Mouse (Mus musculus) stomach, postnatal 0 days (tissue): ENCODE data around the gene Ap4b1. TPM values are rescaled to one million over a fixed set of nuclear protein-coding genes. Genes with fewer than 3 reads are reported as not detected.
"Not testable (repeated sequence)": the region's sequence is repeated elsewhere in the genome, so short reads cannot be mapped to it uniquely, and the experiment has no call there.

Experiments used
- ATAC-seq: fragments of 200-750 bp; cut with Nextera tagmentation; 2 replicates; pipeline ENCODE4 v1.8.0; 2017; ENCODE audit not compliant: low FRiP score, low TSS enrichment
- DNase-seq: peaks from one replicate; pipeline ENCODE4 v3.0.0-alpha.2; 2016; ENCODE audit warnings: low spot score
- H3K27ac ChIP-seq: fragments of 300-500 bp; sonication (generic); replicated peaks from 2 replicates; pipeline ENCODE4 v1.5.1; 2014; ENCODE audit warnings: mild to moderate bottlenecking, control low read depth
- H3K27me3 ChIP-seq: fragments of 300-500 bp; sonication (generic); 2 replicates; pipeline ENCODE4 v1.6.1; 2014; ENCODE audit warnings: low read length; ENCODE audit not compliant: control insufficient read depth, insufficient read depth
- H3K36me3 ChIP-seq: fragments of 300-500 bp; sonication (generic); 2 replicates; pipeline ENCODE4 v1.6.1; 2014; ENCODE audit warnings: low read length, mixed read lengths; ENCODE audit not compliant: control insufficient read depth, insufficient read depth
- H3K4me1 ChIP-seq: fragments of 300-500 bp; sonication (generic); replicated peaks from 2 replicates; pipeline ENCODE4 v1.6.1; 2014; ENCODE audit warnings: antibody characterized with exemption; ENCODE audit not compliant: control insufficient read depth, insufficient read depth
- H3K4me2 ChIP-seq: fragments of 300-500 bp; sonication (generic); replicated peaks from 2 replicates; pipeline ENCODE4 v1.6.1; 2014; ENCODE audit warnings: low read depth, mild to moderate bottlenecking, control low read depth, moderate library complexity
- H3K4me3 ChIP-seq: fragments of 300-500 bp; sonication (generic); 2 replicates; pipeline ENCODE4 v1.5.1; 2014; ENCODE audit warnings: low read depth, low read length, control low read depth
- H3K9ac ChIP-seq: fragments of 300-500 bp; sonication (generic); 2 replicates; pipeline ENCODE4 v1.6.1; 2014; ENCODE audit warnings: mild to moderate bottlenecking, low read length, control low read depth, mixed read lengths
- H3K9me3 ChIP-seq: fragments of 300-500 bp; sonication (generic); 2 replicates; pipeline ENCODE4 v1.6.1; 2016; ENCODE audit warnings: low read length; ENCODE audit not compliant: control insufficient read depth
- CTCF ChIP-seq: IDR thresholded peaks from 2 replicates; pipeline ENCODE4 v1.5.1; 2016; ENCODE audit warnings: antibody characterized with exemption, low read depth, mild to moderate bottlenecking, moderate library complexity
- EP300 ChIP-seq: optimal IDR thresholded peaks from 2 replicates; pipeline ENCODE3; 2016; ENCODE audit warnings: antibody characterized with exemption
- WGBS: fragments of 180-500 bp; shearing (Covaris S2); extraction: QIAGEN DNeasy Blood & Tissue Kit; methylation state at CpG from one replicate; pipeline ENCODE4 v1.1.7; 2014; 5-methylcytosine and 5-hydroxymethylcytosine counted together
- polyA plus RNA-seq: library from polyadenylated mRNA; unstranded; fragments of >200 nt; fragmentation: Nextera tagmentation; extraction: Ambion mirVana; gene quantifications from 2 replicates; pipeline ENCODE4 v1.2.1, GENCODE M21; 2015

Ap4b1 gene
- polyA plus RNA-seq, 1 experiment from 2014 or later: 12.2 TPM

GRCm38 (mm10) chr3:103787225-103787624 lies 22.1 kb upstream of the Ap4b1 start:
- Histone ChIP-seq H3K27ac (peak overlapping the region; percentile 41), H3K4me2 (no peak overlapping the region), H3K4me1 (0 out of 2 replicates have a peak, but pooled peaks cover 2% of the 10 kb centered on the region), H3K9me3 (no peaks in the 10 kb centered on the region), H3K9ac (no peak overlapping the region), H3K27me3 (no peaks in the 10 kb centered on the region), H3K36me3 (no peaks in the 10 kb centered on the region), H3K4me3 (no peak overlapping the region)
- DNase-seq (no peak), ATAC-seq (no peak)
- whole genome bisulfite sequencing: 58% methylated on average over 7 of the region's 7 CpGs
- TF ChIP-seq EP300: no peak
- TF ChIP-seq CTCF: no peak

GRCm38 (mm10) chr3:103789096-103789495 lies 20.2 kb upstream of the Ap4b1 start:
- WGBS: 50% methylated on average over 7 of the region's 7 CpGs
- ATAC-seq: no peak
- peak overlapping the region; percentile 94 for H3K4me3 ChIP-seq
- TF ChIP-seq CTCF (no peak), EP300 (no peak)
- peak overlapping the region; percentile 58 for H3K27ac ChIP-seq
- H3K27me3 ChIP-seq: no peaks in the 10 kb centered on the region
- no peak for DNase-seq
- no peaks in the 10 kb centered on the region for H3K36me3 ChIP-seq
- H3K4me2 ChIP-seq: peak overlapping the region; percentile 76
- no peak overlapping the region for H3K9ac ChIP-seq
- H3K9me3 ChIP-seq: no peaks in the 10 kb centered on the region
- H3K4me1 ChIP-seq: 0 out of 2 replicates have a peak, but pooled peaks cover 2% of the 10 kb centered on the region

- Histone ChIP-seq H3K9me3 (no peaks in the 10 kb centered on the region), H3K4me2 (peak overlapping the region; percentile 76), H3K4me3 (peak overlapping the region; percentile 94), H3K27me3 (no peaks in the 10 kb centered on the region), H3K27ac (peak overlapping the region; percentile 96), H3K4me1 (0 out of 2 replicates have a peak, but pooled peaks cover 2% of the 10 kb centered on the region), H3K9ac (peak overlapping the region; percentile 94), H3K36me3 (no peaks in the 10 kb centered on the region)
- DNase-seq (peak; percentile 61), ATAC-seq (peak; percentile 19; the same call in 1 of the 2 replicates)
- TF ChIP-seq EP300: no peak
- no peak for TF ChIP-seq CTCF
- 1% methylated on average over 14 of the region's 14 CpGs for WGBS
These were observed 19.4 kb upstream of the Ap4b1 start for GRCm38 (mm10) chr3:103789891-103790345.

- H3K36me3 ChIP-seq: no peaks in the 10 kb centered on the region
- H3K9ac ChIP-seq: peak overlapping the region; percentile 94
- 0 out of 2 replicates have a peak, but pooled peaks cover 2% of the 10 kb centered on the region for H3K4me1 ChIP-seq
- TF ChIP-seq CTCF (no peak), EP300 (no peak)
- H3K27ac ChIP-seq: peak overlapping the region; percentile 96
- ATAC-seq: peak; percentile 75
- WGBS: under 1% methylated on average over 27 of the region's 61 CpGs
- peak overlapping the region; percentile 94 for H3K4me3 ChIP-seq
- H3K9me3 ChIP-seq: no peaks in the 10 kb centered on the region
- H3K27me3 ChIP-seq: no peaks in the 10 kb centered on the region
- no peak for DNase-seq
- H3K4me2 ChIP-seq: peak overlapping the region; percentile 76
These were observed 18.8 kb upstream of the Ap4b1 start for GRCm38 (mm10) chr3:103790346-103791145.

- peak within 1 kb of the TSS; percentile 94 for H3K4me3 ChIP-seq
- 0 out of 2 replicates have a peak, but pooled peaks cover 2% of the 10 kb centered on the region for H3K4me1 ChIP-seq
- TF ChIP-seq CTCF (peak; percentile 47), EP300 (peak; percentile 71)
- 11% methylated on average over 46 of the region's 49 CpGs for WGBS
- H3K36me3 ChIP-seq: no peaks in the 10 kb centered on the region
- DNase-seq (peak; percentile 96), ATAC-seq (peak; percentile 97)
- peak within 1 kb of the TSS; percentile 76 for H3K4me2 ChIP-seq
- peak within 1 kb of the TSS; percentile 96 for H3K27ac ChIP-seq
- peak within 1 kb of the TSS; percentile 94 for H3K9ac ChIP-seq
- H3K9me3 ChIP-seq: no peaks in the 10 kb centered on the region
- H3K27me3 ChIP-seq: no peaks in the 10 kb centered on the region
These were observed 17.9 kb upstream of the Ap4b1 start, which contains the start of gene Hipk1 for GRCm38 (mm10) chr3:103791230-103792110. Gene Hipk1, minus strand, starts transcription at chr3:103791563.

- not testable (repeated sequence) for H3K36me3 ChIP-seq, H3K4me1 ChIP-seq, H3K4me2 ChIP-seq, ATAC-seq, H3K27ac ChIP-seq, H3K27me3 ChIP-seq, DNase-seq, H3K9me3 ChIP-seq, H3K9ac ChIP-seq, H3K4me3 ChIP-seq
- 89% methylated on average over 5 of the region's 5 CpGs for WGBS
These were observed 17.3 kb upstream of the Ap4b1 start for GRCm38 (mm10) chr3:103792111-103792406.
